Mouse (Mus musculus) CD4-positive helper T cell, adult 2 months (primary cell): Measurements from ENCODE around the gene Tspan9.
A peak's percentile ranks its signal among the peaks of the same experiment; 100 is the strongest.

Experiments
- DNase-seq: peaks from one replicate; pipeline ENCODE4 v3.0.0-alpha.2; 2012; ENCODE audit warnings: low read depth, missing footprints, low spot score

Gene Tspan9

DNA sequence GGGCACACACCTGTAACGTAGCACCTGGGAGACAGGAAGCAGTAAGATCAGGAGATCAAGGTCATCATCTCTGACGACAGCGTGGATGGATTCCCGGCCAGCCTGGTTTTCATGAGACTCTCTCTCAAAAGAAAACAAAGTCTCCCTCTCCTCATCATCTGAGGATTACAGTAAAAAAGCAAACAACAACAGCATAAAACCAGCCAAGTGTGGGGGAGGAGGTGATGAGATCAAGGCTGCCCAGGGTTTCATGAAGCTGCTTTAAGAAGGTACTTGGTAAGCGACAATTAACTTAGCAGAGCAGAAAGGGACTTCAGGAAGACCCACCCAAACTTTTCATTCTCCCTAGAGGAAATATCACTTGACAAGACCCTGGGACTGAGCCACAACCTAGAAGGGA is 39.5 kb downstream of the Tspan9 start:
- DNase-seq = no peak

DNA sequence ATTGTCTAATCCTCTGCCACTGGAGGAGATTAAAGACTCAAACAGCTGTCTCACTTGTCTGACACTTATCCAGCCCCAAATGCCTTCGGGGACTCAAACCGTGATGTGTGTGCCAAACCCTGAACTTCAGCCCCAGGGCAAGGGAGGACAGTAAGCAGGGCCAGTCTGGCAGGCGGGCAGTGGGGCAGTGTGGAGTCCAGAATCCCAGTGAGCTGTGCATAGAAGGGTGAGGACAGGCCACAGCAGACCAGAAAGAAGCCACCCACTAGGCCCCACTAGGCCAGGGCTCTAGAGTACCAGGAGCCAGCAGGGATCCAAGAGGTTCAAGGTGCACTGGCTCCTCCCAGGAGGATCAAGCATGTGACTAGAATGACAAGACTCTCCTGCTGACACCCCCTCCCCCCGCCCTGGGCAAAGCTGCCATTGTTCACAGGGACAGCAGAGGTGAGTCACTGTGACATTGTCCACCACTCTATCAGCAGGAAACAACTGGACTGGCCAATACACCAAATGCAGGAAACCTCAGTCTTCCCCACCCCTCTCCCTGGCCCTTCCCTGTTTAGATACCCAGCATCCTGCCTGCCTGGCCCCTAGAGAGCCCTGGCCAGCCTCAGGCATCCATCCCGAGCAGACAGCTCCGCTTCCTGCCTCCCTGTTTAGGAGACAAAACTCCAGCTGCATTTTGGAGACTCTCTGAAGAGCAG is 40.9 kb downstream of the Tspan9 start:
- DNase-seq = no peak

- DNase-seq = no peak
These were observed 43.5 kb downstream of the Tspan9 start for GRCm38 (mm10) chr6:128099871-128100270.

DNA sequence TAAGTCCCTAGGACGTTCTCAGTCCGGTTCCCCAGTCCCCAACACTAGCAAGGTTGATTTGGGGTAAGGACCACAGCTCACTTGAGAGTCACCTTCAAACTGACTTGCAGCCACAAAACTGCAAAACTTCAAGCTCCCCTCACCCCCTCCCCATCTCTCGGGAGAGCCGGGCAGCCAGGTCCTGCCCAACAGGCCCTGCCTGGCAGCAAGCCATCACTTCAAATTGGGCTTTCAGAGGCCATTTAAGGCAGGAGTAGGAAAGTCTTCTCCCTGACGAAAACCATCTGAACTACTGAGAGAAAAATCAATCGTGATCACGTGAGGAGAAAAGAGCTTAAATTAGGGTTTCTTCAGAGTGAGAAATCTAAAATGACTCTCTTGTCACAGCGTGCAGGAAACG is 44.2 kb downstream of the Tspan9 start:
- DNase-seq = no peak

DNA sequence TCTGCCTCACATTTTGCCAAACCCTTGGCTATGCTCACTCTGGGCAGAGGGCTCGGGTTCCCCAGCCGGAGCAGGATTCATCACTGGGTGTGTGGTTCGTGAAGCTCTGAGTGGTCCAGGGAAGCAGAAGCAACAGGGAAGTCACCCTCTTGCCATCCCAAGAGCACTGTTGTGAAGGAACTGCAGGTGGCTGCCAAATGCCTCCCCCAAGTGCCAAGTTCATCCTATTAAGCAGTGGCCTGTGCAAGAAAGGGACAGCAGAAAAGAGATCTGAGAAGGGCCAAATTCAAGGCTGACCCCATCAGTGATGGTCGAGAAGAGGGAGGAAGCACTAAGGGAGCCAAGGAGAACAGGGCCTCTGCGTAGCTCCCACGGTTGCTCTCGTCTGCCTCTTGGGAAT is 46.9 kb downstream of the Tspan9 start:
- no peak for DNase-seq

DNA sequence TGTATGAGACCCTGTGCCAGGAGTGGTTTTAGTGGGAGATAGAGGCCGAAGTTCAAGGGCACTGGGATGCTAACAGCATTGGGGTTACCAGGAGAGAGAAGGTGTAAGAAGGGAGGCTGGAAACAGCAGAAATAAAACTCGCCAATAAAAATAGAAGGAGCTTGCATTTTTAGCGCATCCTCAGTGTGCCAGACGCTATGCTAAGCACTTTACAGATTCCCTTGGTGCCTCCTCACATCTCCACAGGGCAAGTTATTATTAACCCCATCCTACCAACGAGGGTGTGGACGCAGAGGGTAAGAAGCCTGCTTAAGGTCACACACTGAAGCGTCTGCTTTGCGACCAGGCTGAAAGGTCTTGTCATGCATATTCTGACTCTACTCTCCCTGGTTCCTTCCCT is 47.5 kb downstream of the Tspan9 start:
- DNase-seq = no peak

- no peak for DNase-seq
These were observed 48.3 kb downstream of the Tspan9 start for GRCm38 (mm10) chr6:128095131-128095530.

- no peak for DNase-seq
These were observed 49.4 kb downstream of the Tspan9 start for GRCm38 (mm10) chr6:128093856-128094628.

GRCm38 (mm10) chr6:128092621-128093020 is 50.8 kb downstream of the Tspan9 start:
- DNase-seq = no peak

GRCm38 (mm10) chr6:128091833-128092166 is 51.6 kb downstream of the Tspan9 start:
- DNase-seq = no peak

DNA sequence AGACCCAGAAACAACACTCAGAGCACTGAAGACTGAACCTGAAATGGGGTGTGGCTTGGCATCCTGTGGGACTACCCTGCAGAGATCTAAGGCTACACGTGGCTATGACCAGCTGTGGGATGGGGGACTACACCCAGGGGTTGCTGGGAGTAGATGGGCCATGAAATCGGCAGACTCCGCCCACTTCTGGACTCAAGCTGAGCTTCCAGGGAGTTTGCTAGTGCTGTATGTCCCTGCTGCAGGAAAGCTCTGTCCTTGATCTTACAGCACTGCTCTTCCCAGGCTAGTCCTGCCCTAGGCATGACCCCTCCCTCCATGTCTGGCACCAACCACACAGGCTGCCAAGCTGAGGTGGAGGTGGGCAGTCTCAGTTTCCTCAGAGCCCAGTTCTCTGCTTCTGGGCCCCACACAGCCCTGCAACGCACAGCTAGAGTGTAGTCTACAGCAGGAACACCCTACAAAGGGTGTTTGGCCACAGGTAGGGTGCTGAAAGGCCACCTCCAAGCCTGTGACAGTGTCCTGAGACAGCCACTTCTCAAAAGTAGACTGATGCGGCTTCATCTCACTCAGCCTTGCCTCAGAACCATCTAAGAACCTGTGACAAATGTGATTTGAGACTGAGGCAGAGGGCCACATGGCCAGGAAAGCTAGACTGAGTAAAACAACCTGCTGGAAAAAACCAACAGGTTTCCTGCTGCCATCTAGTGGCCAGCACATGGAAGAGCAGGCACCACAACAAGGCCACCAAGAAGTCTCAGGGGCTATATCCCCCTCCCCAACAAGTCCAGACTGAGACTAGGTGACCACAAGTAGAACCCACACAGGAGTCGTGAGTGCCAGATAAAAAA is 52.2 kb downstream of the Tspan9 start:
- DNase-seq = peak; percentile 53

GRCm38 (mm10) chr6:128089770-128090702 is 53.4 kb downstream of the Tspan9 start:
- no peak for DNase-seq

DNA sequence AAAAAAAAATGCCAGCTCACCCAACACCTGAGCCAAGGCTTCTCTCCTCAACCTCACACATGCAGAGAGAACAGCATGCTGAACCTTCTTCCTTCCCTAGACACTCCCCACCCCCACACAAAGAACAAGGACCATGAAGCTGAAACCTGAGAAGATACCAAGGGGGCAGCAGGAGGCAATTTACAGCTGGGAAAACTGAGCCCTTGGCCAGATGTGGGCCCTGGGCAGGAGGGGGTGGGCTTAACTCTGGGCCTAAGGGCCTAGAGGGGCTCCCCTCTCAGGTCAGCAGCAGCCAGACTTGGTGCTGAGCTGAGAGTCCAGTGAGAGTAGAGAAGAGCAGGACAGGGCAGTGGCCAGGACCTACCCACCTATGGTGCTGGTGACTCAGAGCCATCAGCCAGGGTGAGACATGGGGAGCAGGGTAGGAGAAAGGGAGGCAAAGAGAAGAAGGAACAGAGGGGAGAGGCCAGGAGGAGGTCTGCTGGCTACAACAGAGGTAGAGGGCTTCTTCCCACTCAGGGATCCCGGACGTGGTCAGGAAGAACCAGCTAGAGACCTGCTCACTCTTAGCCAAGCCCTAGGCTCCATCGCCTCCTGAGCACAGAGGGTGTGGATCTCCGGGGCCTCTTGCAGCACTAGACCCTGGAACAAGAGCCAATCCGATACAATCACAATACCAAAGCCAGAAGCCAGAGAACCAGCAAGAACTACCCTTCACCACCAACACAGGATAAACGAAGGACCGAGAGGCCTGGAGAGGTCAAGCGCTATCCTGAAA is 54.5 kb downstream of the Tspan9 start:
- DNase-seq = no peak

DNA sequence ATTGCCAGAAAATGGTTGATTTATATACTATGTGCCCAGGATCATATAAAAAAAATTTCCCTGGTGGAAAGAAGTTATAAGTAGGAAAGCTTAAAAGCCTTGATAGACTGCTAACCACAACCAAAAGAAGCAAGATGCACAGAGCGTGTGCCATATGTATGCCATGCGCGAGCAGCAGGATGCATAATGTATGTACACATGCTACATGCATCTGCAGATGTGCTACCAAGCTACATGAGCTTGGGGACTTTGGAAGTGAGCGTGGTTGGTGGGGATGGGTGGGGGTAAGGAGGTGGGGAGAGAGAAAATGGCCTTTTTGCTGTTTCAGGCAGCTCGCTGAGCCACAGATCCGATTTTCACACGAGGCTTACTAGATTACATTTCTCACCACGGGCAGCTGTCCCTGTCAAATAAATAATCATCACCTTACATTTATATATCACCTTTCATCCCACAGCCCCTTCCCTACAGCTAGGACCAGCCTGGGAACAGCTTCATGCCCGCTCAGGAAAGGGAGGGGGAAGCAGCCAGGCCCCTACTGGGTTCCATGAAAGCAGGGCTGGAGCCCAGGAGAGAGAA is 57.8 kb downstream of the Tspan9 start:
- no peak for DNase-seq

DNA sequence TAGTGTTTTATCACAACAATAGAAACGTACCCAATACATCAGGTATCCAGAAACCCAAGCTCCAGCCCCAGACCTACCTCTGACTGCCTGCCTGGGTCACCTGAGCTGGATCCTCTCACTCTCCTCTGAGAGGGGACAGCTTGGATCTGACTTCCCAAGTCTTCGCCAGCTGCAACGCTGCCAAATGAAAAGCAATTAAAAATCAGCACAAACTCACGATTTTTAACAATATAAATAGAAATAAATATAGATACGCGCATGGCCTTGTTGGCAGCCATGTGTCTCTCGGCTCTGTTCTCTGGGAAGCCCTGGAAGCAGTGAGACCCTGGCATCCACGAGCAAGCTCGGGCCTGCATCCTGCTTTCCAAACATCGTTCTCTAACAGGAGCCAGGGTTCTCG is 60.1 kb downstream of the Tspan9 start:
- DNase-seq = no peak

DNA sequence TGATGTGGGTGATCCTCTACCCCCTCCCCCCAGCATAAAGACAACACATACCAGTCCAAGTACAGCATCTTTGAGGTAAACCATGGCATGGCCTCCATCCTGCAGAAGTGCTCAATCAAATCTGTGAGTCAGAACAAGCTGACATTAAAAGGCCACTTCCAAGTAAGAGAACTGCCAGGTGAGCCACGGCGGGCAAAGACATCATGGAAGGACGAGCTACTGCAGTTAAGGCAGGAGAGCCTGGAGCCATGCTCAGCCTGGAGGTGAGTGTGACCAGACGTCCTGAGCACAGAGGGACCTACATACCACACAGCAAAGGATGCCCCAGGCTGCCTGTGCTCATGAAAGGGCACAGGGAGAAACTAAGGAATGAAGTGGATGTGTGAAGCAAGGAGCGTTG is 61.6 kb downstream of the Tspan9 start:
- DNase-seq = no peak

GRCm38 (mm10) chr6:128081293-128081692 is 62.1 kb downstream of the Tspan9 start:
- no peak for DNase-seq

GRCm38 (mm10) chr6:128079576-128080224 is 63.7 kb downstream of the Tspan9 start:
- no peak for DNase-seq

DNA sequence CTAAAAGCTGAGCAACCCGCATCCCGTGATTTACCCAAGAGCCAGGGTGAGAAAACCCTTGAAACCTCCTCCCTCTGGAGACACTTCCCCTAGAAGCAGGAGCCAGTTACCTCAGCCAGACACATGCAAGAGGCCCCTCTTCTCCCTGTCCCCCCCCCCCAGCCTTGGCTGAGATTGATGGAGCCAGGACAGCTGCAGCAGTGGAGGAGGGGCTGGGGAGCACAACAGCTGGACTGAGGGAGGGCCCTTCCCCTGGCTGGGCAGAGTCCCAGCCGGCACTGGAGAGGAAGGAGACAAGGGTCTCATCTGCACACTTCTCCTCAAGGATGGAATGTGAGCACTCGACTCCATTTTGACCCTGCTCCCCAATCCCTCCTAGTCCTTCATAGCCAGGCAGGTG is 64.9 kb downstream of the Tspan9 start:
- DNase-seq = no peak
